Mouse (Mus musculus) C2C12 (cell line): ENCODE measurements at regions not wholly inside any gene's neighbourhood (a gene's known extent, or its start where the extent isn't known, plus 50 kb on each side); places are given as distances from the start of the nearest gene placed in this dataset.

ENCODE experiments used
- CEBPB ChIP-seq: IDR thresholded peaks from one replicate; pipeline ENCODE4 v1.6.1; 2011; ENCODE audit warnings: low read depth, mild to moderate bottlenecking, control low read depth, moderate library complexity
- CTCF ChIP-seq: IDR thresholded peaks from one replicate; pipeline ENCODE4 v1.5.1; 2011; ENCODE audit not compliant: control insufficient read depth, insufficient read depth, insufficient read length
- FOSL1 ChIP-seq: IDR thresholded peaks from one replicate; pipeline ENCODE4 v1.8.0; 2011; ENCODE audit warnings: mild to moderate bottlenecking, low read length; ENCODE audit not compliant: poor library complexity, insufficient read depth, severe bottlenecking
- MAX ChIP-seq: IDR thresholded peaks from one replicate; pipeline ENCODE4 v1.6.1; 2011; ENCODE audit warnings: mild to moderate bottlenecking, control low read depth
- MYOD1 ChIP-seq: IDR thresholded peaks from one replicate; pipeline ENCODE4 v1.6.1; 2011; ENCODE audit warnings: low read depth; ENCODE audit not compliant: control insufficient read depth, insufficient read length
- MYOG ChIP-seq: IDR thresholded peaks from one replicate; pipeline ENCODE4 v1.6.1; 2011; ENCODE audit not compliant: control insufficient read depth, insufficient read length; ENCODE audit errors: extremely low read depth

DNA sequence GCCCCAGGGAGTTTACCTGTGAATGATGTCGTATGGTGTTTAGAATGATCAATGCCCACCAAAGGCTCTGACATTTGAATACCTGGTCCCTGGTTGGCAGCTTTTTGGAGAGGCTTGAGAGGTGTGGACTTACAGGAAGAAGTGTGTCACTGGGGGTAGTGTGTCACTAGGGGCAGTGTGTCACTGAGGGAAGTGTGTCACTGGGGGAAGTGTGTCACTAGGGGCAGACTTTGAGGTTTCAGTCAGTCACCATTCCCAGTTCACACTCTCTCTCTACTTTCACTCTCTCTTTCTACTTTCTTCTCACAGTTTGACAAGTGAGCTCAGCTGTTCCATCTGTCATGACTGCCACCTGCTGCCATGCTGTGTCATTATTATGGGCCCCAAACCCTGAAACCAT is 52.0 kb upstream of the Ccnd1 start:
- TF ChIP-seq CTCF (no peak), CEBPB (no peak), MAX (no peak), MYOG (no peak), FOSL1 (no peak), MYOD1 (no peak)
